12 mouse cellular contexts compared by ENCODE assay signal in the genomic region with DNA sequence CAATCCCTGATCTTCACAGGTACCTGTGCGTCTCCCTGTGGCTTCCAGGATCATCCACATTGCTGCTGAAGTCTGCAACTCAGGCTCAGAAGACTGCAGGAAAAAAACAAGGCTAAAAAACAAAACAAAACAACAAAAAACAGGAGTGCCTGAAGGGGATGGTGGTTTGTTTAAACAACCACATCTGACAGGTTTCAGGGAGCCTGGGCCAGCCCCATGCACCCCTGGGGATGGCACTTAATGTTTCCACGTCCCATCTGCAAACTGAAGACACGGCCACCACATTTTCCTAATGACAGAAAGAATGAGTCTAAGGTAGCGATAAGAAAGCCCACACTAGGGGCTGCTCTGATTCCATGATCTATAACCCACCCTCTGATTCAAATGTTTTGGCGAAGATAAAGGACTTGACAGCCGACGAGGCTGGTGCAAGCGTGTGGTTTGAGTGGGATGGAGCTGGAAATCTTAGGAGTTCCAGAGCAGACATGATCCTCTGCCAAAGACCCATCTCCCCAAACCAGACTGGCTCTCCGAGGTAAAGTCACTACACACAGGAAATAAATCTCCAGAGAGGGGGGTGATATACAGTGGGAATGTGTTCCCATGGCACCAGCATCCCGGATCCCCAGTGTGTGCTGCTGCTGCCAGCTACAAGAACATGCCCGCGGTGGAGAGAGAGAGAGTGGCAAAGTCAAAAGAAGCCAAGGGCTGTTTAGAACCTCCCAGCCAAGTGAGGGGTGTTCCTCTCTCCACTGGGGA. TPM values are rescaled to one million over a fixed set of nuclear protein-coding genes. Genes with fewer than 3 reads are reported as not detected.
DNase-seq lines count a peak whose midpoint lies in the region; ATAC-seq and TF ChIP-seq lines count a peak whose summit lies in the region.
"Had no signal": no experiment of that assay in that cellular context is flagged by ENCODE, and none has a peak within 500 bp of the region (broad histone marks: within the 10 kb centered on the region; RNA-seq: fewer than 3 reads in every experiment).

Rph3a (minus strand) TSS at position 282 of the 759 bp plus-strand sequence.

- H3K27ac ChIP-seq in hindbrain, embryonic 13.5 days: peak within 1 kb of the TSS; percentile 62
- H3K27ac ChIP-seq: gastrocnemius, adult 2 months; kidney, postnatal 0 days had no signal

- no peak for ATAC-seq in hindbrain, embryonic 13.5 days (ENCODE audit: low FRiP score)
- no peak for ATAC-seq in megakaryocyte-erythroid progenitor cell, adult 5-6 weeks (replicated peaks; ENCODE audit: low FRiP score, low TSS enrichment, poor library complexity, severe bottlenecking)

- WGBS in hindbrain, embryonic 13.5 days: 50% methylated on average over 12 of the region's 12 CpGs

- H3K9me3 ChIP-seq in E14TG2a.4 (ENCODE audit: low read length): no peaks in the 10 kb centered on the region
- no peaks in the 10 kb centered on the region for H3K9me3 ChIP-seq in hindbrain, embryonic 13.5 days

- intact Hi-C loops in left cerebral cortex, postnatal 4 days (cut with DNase I): loop anchor here (10.0 kb wide), 1 partner anchor 115 kb away; no protein-coding TSS in a partner anchor

- TF ChIP-seq POLR2A in brain, embryonic 14.5 days (IDR thresholded peaks at IDR 0.05; ENCODE audit: borderline replicate concordance, extremely low read depth, insufficient read depth, insufficient read length, poor library complexity, severe bottlenecking): no peak

- H3K27me3 ChIP-seq in E14TG2a.4 (ENCODE audit: insufficient read depth, low read length): peaks cover 71% of the 10 kb centered on the region
- H3K27me3 ChIP-seq in hindbrain, embryonic 13.5 days: peaks cover 20% of the 10 kb centered on the region

- H3K4me2 ChIP-seq in hindbrain, embryonic 13.5 days: peak within 1 kb of the TSS; percentile 52

- no peak for TF ChIP-seq CTCF in E14TG2a.4 (conservative IDR thresholded peaks at IDR 0.05; ENCODE audit: low read length)
- TF ChIP-seq CTCF in brain, embryonic 14.5 days (IDR thresholded peaks at IDR 0.05; ENCODE audit: borderline replicate concordance, extremely low read depth, insufficient read depth, insufficient read length): no peak

- peaks cover 47% of the 10 kb centered on the region for H3K4me1 ChIP-seq in E14TG2a.4 (replicated peaks; ENCODE audit: low read depth, low read length)
- peaks cover 56% of the 10 kb centered on the region for H3K4me1 ChIP-seq in hindbrain, embryonic 13.5 days (replicated peaks)

- peak within 1 kb of the TSS; percentile 57 for H3K4me3 ChIP-seq in E14TG2a.4 (replicated peaks; ENCODE audit: low read length)
- H3K4me3 ChIP-seq in hindbrain, embryonic 13.5 days: peak within 1 kb of the TSS; percentile 37
- H3K4me3 ChIP-seq: gastrocnemius, adult 2 months had no signal

- no peaks in the 10 kb centered on the region for H3K36me3 ChIP-seq in E14TG2a.4 (ENCODE audit: insufficient read depth, low read length)
- no peaks in the 10 kb centered on the region for H3K36me3 ChIP-seq in hindbrain, embryonic 13.5 days

- peak; percentile 47 for DNase-seq in brain, embryonic 14.5 days (ENCODE audit: low read depth)
- DNase-seq in left cerebral cortex, postnatal 4 days: no peak
- no peak for DNase-seq in heart, adult 18-20 months
- no peak for DNase-seq in adrenal gland, postnatal 14 days

- H3K9ac ChIP-seq in hindbrain, embryonic 13.5 days: peak within 1 kb of the TSS; percentile 60

RNA-seq across cellular contexts. Expression of gene Rph3a, which starts in this region (rescaled TPM):
- polyA plus RNA-seq in brain, embryonic 14.5 days (2012; rRNA removed): 21.8 and 31.1 TPM in 2 replicates
- polyA plus RNA-seq in hindbrain, embryonic 13.5 days (2015; fragmentation: Nextera tagmentation; extraction: Ambion mirVana): 15.0 and 16.1 TPM in 2 replicates
- total RNA-seq in left cerebral cortex, postnatal 4 days (2021): 100 to 1,000 TPM; 104 TPM
- not detected in 2 replicates for total RNA-seq in megakaryocyte-erythroid progenitor cell, adult 5-6 weeks (2014; fragmentation: Nextera tagmentation)
- not detected in 2 replicates for total RNA-seq in megakaryocyte-erythroid progenitor cell, adult 5-6 weeks (2017)
- total RNA-seq in heart, adult 18-20 months (2021): not detected
- 2.7 and 3.0 TPM in 2 replicates for total RNA-seq in adrenal gland, postnatal 14 days (2021)
- total RNA-seq: gastrocnemius, adult 2 months; MEL had no signal
- polyA plus RNA-seq: heart, postnatal 0 days; liver, embryonic 16.5 days had no signal

Comparison
In these comparisons a context has a peak if more than half of its experiments do, and no peak if none do; other contexts are left out.
1. RNA of gene Rph3a (total RNA-seq): 104 TPM in left cerebral cortex, postnatal 4 days; 2.7 to 3.0 TPM in adrenal gland, postnatal 14 days, not detected in heart, adult 18-20 months and not detected in megakaryocyte-erythroid progenitor cell, adult 5-6 weeks; every median in the first group is over 10 times any median in the second.